Mouse (Mus musculus): ENCODE measurements around the gene Psmb5.

Gene Psmb5

GRCm38 (mm10) chr14:54617897-54618365, at the start of gene Psmb5:
TSS of gene Psmb5 (minus strand) at chr14:54618022.
- DNase-seq (ENCODE audit: low read depth, low spot score), result peak; percentile 92

- DNase-seq (ENCODE audit: low read depth, low spot score), result no peak
These were observed 46.8 kb upstream of the Psmb5 start for GRCm38 (mm10) chr14:54664477-54665222.

DNA sequence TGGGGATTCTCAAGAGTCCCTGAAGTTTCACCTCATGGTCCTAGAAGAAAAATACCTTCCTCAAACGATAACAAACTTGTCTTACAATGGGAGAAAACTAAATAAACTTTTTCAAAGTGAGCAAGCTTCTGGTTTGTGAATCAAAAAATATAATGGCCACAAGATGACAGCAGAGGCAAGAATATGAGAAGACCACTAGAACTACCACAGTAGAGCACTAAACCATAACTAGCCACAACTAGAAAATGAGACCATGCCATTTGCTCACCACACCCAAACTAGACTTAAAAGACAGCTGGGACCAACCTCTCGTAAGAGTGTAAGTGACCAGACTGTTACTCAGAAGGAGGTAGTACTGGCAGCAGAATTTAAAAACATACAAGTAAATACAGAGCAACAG, 42.2 kb upstream of the Psmb5 start:
- peak; percentile 68 for DNase-seq (ENCODE audit: low read depth, low spot score)

GRCm38 (mm10) chr14:54653496-54653895, 35.7 kb upstream of the Psmb5 start:
- peak; percentile 91 for DNase-seq (ENCODE audit: low read depth, low spot score)

DNA sequence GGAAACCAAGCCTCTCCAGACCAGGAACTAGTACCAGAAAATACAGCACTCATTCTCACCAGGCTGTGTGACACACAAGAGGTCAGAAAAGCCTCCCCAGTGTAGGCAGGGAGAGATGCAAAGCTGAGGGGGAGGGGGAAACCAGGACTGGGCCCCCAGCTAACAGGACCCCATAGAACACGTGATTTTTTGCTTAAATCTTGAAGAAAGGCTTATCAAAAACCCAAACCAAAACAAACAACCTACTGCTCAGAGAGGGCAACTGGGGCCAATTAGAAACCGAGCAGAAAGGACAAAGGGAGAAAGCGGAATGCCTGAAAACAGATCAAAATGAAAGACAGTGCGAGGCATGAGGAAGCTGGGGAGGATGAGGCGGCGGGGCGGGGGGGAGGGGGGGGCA, 35.0 kb upstream of the Psmb5 start:
- DNase-seq (ENCODE audit: low read depth, low spot score), result no peak

DNA sequence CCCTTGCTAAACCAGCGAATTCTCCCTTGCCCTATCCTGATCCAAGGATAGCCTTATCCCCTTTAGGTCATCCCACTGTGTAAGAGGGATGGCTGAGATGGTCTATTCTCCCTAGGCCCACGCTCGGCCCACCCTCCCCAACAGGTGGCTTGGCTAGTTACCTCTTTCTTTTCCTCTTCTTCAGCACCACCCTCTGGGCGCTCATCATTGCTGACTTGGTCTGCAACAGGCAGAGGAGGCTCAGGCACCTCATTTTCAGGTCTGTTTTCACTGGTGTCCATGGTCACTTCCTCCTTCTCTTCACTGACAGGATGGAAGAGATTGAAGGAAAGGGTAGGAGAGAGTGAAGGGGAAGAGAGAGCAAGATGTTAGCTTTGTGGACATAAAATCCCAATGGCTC, 33.7 kb upstream of the Psmb5 start:
- no peak for DNase-seq (ENCODE audit: low read depth, low spot score)

DNA sequence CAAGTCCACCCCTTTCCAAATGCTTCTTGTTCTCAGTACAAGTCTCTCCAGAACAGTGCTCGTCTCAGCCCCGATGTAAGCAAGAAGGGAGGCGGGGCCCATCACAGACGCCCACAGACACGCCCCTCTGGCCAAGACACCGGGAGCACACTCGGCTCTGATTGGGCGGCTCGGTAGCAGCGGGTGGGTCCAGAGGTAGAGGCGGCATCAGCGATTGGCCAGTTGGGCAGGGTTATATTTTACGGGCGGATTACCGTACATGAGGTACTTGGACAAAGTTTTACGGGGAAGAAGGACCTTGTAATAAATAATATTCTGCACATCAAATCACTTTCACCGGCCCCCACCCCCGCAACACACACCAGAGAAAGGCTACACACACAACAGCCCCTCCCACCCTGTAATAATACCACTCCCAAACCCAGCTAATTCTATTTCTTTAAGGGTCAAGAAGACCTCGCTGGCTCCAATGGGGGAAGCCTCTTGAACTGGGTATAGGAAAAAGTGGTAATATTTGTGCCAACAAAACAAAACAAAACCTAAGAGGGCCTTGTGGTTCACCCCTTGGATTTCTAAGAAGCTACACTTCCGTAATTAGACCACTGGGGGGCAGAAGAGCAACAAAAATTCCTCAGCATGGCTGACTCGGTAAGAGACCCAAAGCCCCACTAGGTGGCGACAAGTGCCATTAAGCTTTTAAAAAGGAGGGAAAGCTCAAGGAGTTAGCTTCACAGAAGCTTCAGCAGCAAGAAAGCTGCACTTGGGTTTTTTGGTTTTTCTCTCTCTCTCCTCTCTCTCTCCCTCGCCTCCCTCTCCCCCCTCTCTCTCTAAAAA, 33.0 kb upstream of the Psmb5 start:
- DNase-seq (ENCODE audit: low read depth, low spot score), result peak; percentile 94

- no peak for DNase-seq (ENCODE audit: low read depth, low spot score)
These were observed 30.1 kb upstream of the Psmb5 start for GRCm38 (mm10) chr14:54647900-54648299.

- no peak for DNase-seq (ENCODE audit: low read depth, low spot score)
These were observed 29.2 kb upstream of the Psmb5 start for GRCm38 (mm10) chr14:54646898-54647636.

DNA sequence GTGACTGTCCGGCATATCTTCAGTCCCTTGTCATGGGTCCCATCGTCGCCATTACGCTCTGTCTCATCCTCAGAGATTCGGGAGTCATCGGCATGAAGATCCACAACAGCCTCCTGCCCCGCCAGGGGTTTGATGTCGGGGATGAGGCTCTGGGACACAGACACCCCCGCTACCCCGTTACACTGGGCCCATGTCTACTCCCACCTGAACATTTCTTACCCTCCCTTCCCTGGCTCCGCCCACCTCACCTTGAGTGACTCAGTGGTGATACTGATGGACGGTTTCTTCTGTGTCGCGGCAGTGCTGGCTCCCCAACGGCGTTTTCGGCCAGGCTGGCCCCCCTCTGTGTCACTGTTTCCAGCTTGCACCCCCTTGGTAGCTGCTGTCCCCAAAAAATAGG, 28.6 kb upstream of the Psmb5 start:
- DNase-seq (ENCODE audit: low read depth, low spot score), result no peak

DNA sequence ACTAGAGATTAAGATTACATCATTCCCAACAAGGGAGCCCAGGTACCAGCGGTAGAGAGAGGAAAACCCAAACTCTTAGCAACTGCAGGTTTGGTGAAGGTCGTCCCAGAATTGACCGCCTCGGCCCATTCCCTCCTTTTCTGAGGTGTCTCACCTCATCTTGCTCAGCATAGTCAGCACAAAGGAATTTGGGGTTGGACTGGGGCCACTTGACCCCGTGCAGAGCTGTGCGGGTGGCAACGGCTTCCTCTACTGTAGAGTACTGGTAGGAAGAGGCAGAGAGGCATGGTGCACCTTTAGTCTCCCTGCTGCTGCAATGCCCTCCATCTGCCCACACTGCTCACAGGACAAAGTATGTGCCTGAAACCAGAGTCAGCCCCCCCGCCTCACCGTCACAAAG, 26.5 kb upstream of the Psmb5 start:
- DNase-seq (ENCODE audit: low read depth, low spot score), result no peak

- DNase-seq (ENCODE audit: low read depth, low spot score), result no peak
These were observed 25.2 kb upstream of the Psmb5 start for GRCm38 (mm10) chr14:54643011-54643410.

DNA sequence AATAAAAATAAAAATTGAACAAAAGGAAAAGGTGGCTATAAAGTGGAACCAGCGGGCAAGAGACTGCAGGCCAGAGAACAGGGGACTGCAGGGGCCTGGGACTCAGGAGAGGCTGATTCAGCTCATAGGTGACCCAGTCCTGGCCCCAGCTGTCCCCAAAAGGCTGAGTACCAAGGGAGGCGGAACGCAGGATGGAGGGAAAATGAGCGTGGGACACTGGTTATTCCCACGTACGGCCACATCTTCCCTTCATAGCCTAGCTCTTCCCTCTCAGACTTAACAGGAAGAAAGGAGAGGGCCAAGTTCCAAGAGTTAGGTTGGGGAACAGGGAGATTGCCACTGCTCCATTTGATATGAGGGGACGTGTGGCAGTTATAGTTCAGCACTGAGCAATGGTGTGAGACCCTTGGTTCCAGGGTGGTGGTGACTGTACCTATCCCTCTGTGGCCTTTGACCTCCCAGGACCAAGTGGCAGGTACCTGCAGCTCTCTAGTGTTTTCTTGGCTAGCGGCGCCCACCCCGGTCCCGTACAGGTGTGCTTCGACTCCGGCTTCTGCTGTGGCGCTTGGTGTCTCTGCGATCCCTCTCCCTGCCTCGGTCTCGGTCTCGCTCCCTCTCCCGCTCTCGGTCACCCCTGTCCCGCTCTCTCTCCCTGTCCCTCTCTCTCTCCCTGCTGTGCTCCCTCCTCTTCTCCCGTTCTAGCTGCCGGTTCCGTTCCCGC, 24.6 kb upstream of the Psmb5 start:
- no peak for DNase-seq (ENCODE audit: low read depth, low spot score)

DNA sequence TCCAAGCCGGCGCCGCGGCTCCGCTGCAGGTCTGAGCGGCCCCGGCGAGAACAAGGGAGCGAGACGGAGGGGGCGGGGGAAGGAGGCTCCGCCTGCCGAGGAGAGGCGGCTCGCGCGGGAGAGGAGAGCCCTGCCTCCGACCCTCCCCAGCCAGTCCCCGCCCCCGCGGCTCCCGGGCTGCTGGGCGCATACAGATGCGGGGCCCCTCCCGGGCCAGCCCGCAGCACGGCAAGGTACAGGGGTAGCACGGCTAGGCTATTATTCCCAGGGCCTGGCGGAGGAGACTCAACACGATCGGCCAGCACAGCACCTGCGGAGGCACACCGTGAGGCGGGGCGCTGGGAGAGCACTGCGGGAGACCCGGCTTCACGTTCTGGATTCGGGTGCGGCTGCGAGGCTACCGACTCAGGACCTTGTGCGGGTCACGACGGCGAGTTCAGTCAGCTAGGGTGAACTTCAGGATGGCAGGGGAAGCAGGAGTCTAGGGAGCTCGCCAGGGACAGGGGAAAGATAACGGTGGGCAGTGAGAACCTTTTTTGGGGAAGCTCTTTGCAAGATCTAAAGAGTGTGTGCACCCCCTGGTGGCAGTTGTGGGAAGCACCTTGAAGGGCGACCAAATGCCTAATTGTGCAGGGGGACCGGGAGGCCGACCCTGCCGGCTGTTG, 23.6 kb upstream of the Psmb5 start, which contains the start of gene Cdh24:
Cdh24 (minus strand) TSS at position 60 of the 665 bp plus-strand sequence.
- DNase-seq (ENCODE audit: low read depth, low spot score), result peak; percentile 91

- DNase-seq (ENCODE audit: low read depth, low spot score), result no peak
These were observed 23.1 kb upstream of the Psmb5 start, which contains the start of gene Gm17606 for GRCm38 (mm10) chr14:54640946-54641304. TSS of gene Gm17606 (plus strand) at chr14:54640952.

DNA sequence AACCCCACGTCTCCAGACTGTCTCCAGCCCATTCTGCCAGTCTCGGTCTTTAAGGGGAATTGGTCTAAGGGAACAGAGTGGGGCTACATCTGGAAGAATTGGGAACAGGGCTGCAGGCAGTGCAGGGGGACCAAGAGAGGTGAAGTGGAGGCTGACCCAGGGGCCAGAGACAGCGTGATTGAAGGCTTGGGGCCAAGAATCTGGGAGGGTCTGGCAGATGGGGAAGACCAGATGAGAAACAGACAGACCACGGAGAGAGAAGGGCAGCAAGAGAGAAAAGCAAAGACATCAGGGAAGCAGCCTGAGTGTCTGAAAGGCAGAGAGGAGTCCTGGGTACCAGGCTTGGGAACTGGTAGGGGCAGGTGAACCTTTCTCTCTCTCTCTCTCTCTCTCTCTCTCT, 22.3 kb upstream of the Psmb5 start:
- no peak for DNase-seq (ENCODE audit: low read depth, low spot score)

- no peak for DNase-seq (ENCODE audit: low read depth, low spot score)
These were observed 20.4 kb upstream of the Psmb5 start for GRCm38 (mm10) chr14:54638210-54638609.

GRCm38 (mm10) chr14:54636954-54637353, 19.1 kb upstream of the Psmb5 start:
- DNase-seq (ENCODE audit: low read depth, low spot score), result no peak

DNA sequence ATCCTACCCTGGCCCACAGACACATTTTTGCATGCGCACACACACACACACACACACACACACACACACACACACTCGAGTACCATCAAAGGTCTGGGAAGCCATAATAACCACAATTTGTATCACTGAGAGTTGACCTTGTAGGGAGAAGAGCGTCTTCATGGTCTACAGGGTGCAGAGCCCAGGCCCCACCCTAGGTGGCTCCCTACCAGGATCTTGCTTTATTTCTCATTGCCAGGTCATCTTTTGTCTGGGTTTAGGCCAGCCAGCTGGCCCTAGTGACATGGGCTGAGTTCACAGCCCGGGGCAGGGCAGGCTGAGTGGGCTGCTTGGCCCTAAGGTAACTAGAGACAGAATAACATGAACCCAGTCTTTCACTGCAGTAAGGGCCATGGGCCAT, 16.4 kb upstream of the Psmb5 start:
- no peak for DNase-seq (ENCODE audit: low read depth, low spot score)

DNA sequence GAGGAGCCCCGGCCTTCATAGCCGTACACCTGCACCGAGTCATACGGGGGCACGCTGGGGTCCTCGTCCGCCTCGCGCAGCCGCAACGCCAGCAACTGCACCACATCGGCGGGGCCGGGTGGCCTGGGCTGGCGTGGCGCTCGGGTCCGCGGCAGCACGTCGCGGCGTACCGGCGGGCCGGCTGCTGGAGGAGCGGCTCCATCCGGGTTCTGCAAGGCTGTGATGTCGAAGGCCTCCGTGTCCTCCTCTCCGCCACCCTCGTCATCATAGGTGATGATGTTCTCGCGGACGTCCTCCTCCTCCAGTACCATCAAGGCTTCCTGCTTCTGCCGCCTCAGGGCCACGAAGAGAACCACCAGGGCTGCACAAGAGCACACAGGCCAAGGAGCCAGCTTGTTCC, 14.4 kb upstream of the Psmb5 start:
- no peak for DNase-seq (ENCODE audit: low read depth, low spot score)

DNA sequence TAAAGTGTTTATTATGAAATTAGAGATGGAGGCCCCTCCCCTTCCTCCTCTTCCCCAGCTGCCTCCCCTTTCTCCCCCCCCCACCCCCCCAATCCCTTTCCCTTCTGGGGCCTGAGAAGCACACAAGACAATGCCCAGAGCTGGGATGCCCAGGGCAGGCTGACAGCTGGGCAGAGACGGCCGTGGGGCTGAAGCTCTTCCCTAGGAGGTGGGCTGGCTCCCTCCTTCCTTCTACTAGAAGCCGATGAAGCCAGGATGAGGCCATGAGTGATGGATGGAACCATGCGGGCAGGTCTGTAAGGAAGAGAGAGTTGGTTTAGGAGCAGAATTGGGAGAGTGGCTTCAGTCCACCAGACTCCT, 13.4 kb upstream of the Psmb5 start:
- no peak for DNase-seq (ENCODE audit: low read depth, low spot score)
